Mouse (Mus musculus) olfactory bulb, adult 2 months (tissue): Measurements from ENCODE around the gene Slc6a11.

Experiments used
- CTCF ChIP-seq: fragments of 200-500 bp; IDR thresholded peaks from 2 replicates; pipeline ENCODE4 v1.5.1; 2012; ENCODE audit warnings: low read depth, mild to moderate bottlenecking, low read length, moderate library complexity; ENCODE audit not compliant: insufficient read depth
- POLR2A ChIP-seq: fragments of 200-500 bp; IDR thresholded peaks from 2 replicates; pipeline ENCODE4 v1.6.1; 2012; ENCODE audit warnings: mild to moderate bottlenecking, low read depth, low read length, moderate library complexity; ENCODE audit not compliant: insufficient read depth

GRCm38 (mm10) chr6:114264426-114264825 lies 133.4 kb downstream of the Slc6a11 start:
- TF ChIP-seq CTCF = no peak
- TF ChIP-seq POLR2A = no peak
